Mouse (Mus musculus) ovary, adult 2 months (tissue): ENCODE data around the gene Msh5. TPM values are rescaled to one million over a fixed set of nuclear protein-coding genes. Genes with fewer than 3 reads are reported as not detected.

Source experiments
- polyA plus RNA-seq: library from polyadenylated mRNA; depleted of rRNA; stranded (reverse); fragments of >200 nt; gene quantifications from 2 replicates; pipeline ENCODE4 v1.2.3, GENCODE M21; 2012; rRNA removed

The Msh5 gene
- 2.8 and 3.2 TPM in 2 replicates for polyA plus RNA-seq

DNA sequence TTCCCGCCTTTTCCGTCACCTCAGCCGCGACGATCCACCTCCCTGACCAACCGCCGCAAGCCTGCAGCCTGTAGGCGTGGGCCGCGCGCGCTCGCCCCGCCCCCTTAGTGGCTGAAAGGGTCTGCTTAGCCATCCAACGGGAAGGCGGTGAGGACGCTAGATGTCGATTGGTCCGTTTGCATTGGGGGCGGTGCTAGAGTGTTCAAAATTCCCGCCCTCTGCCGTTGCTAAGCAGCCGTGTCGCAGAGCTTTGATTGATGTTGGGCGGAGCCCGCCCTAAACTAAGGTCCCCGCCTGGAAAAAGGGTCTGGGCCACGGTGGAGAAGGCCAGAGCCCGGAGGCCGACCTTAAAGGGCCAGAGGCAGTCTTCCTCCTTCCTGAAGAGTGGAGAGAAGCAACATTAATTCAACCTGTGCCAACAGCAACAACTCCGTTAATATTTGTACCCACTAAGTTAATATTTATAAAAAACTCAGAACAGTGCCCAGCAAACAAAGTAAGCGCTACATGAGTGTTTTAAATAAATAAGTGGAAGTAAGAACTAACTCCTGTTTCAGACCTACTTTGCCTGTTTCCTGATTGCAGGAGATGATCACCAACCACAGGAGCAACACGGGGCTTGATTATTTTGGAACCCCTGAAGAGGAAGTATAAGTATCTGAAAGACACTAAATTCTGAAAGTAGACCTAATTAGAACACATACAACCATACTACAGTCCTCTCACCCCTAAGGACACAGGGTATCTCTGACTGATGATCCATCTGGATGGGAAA lies at the start of gene Msh5:
Msh5 (minus strand) TSS at position 65 of the 775 bp plus-strand sequence.

GRCm38 (mm10) chr17:35088825-35089644 lies 42.5 kb upstream of the Msh5 start, which contains the start of gene Abhd16a:
Gene Abhd16a, plus strand, starts transcription at chr17:35089263.

GRCm38 (mm10) chr17:35085208-35085865 lies 38.8 kb upstream of the Msh5 start, which contains the start of gene Ly6g6f:
Gene Ly6g6f, minus strand, starts transcription at chr17:35085610.

DNA sequence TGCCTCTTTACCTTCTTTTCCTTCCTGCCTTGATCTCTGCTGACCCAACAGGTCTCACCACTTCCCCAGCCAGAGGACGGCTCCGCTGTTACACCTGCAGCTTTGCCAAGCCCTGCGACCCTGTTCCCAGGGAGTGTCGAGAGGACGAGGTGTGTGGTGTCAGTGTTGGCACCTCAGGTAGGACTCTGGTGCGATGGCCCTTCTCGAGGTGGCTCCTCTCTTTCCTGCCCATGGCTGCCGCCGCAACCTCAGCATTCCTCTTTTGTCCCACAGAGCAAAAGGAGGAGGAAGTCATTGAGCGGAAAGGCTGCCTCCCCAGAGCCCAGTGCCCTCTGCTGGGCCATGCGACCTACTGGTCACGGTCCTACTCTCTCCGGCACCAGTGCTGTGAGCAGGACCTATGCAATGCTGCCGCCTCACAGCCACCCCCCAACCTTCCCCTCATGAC lies 31.3 kb upstream of the Msh5 start, which contains the start of gene Ly6g6d:
Ly6g6d (minus strand) TSS at position 280 of the 448 bp plus-strand sequence.

DNA sequence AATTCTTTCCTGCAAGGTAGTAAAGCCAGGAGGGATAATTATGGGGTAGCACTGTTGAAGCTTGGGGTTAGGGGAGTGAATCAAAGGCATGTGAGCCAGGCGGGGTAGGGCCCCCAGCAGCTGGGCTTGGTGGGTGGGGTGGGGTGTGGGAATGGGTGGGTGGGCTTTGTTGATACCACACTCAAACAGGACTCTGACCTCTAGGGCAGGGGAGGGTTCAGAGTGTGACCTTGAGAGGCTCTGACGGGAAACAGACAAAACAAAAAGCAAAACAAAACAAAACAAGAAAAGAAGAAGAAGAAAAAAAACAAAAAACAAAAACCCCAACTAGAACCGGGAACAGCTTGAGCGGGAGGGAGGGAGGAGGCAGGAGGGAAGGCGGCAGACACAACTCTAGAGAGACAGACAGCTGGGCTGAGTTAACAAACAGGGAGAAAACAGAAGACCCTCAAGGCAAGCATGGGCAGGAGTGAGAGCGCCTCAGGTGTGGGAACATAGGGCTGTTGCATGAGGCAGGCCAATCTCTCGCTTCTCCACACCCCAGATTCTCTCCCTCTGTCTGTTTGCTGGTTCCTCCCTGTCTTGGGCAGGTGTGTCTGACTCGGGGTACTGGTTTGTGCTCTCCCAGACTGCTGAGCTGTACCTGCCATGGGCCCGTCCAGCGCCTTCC lies 30.1 kb upstream of the Msh5 start, which contains the start of gene Ly6g6e:
Ly6g6e (plus strand) TSS at position 396 of the 670 bp plus-strand sequence.

GRCm38 (mm10) chr17:35066084-35066483 lies 19.5 kb upstream of the Msh5 start, which contains the start of gene Mpig6b:
Gene Mpig6b, minus strand, starts transcription at chr17:35066184.

DNA sequence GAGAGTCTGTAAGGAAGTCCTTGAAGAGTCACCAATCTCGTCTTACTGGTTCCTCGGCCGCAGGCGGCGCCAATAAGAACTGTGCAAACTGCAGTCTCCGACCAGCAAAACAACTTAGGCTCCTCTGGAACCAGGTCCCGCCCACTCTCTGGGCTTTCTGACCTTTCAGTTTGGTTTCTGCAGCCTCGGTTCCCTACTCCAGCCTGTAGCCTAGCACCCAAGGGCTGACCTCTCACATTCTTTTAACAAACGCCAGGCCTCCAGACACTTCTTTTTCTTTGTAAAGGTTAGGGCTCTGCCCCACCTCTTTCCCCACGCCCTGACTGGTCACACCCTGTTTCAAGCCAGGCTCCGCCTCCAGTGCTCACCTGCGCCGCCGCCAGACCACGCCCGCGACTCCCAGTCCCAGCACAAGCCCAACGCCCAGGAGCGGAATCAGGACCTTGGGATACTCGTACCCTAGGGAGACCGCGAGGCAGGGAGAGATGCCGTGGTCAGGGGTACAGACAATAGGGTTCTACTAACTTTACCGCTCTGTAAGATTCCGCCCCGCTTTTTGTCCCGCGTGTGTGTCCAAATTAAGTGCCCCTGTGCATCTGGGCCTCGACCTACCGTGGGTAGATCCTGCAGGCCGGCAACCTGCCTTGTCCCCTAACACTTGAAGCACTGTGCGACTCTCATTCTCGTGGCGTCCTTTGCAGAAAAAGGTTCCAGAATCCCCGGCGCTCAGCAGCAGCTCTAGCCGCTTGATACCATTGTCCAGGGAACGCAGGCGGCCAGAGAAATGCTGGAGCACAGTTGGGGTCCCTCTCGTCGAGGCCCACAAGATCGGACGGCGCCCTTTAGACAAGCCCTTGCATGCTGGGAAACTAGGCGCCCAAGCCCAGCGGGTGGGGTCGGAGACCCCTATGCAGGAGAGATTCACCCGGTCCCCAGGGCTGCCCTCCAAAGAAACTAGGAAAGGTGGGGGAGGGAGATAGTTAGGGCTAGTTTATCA lies 18.7 kb upstream of the Msh5 start, which contains the start of gene Ly6g6c:
Ly6g6c (plus strand) TSS at position 438 of the 997 bp plus-strand sequence.

DNA sequence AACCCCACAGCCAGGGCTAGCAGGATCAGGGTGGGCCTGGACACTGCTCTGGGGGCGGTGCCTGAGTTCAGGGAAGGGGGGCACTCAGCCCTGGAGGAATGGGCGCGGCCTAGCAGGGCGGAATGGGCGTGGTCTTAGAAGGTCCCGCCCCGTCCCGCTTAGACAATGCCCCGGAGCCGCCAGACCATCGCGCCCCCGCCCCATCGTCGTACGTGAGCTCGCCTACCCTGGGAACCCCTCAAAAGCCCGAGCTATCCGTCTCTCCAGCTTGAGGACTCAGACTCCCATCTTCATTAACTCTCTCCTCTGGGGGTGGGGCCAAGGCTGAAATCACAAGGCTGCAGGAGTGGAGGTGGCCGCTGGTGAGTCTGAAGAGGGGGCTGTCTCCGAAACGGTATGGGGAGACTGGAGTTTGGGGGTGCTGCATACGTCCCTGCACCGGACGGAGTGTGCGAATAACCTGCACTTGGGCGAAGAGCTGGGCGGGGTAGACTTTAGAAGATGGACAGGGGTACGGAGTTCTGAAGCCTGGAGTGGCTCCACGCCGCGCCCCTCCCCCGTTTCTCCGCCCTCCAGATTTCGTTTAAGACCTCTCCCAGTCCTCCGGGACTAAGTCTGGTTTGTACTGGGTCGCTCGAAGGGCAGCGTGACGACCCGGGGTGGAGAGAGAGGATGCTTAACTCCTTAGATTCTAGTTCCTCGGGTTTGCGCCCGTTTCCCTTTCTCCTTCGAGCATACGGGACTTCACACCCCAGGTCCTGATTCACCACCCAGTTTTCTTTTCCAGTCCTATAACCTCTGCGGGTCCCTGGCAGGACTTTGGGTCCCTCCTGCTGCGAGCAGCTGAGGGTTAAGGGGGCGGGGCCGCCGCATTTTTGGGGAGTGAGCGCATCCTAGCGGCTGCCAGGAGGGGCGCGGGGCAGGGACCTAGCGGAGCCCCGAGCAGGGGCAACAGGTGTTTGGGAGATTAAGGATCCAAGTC lies 12.7 kb upstream of the Msh5 start, which contains the start of gene Ddah2:
Ddah2 (plus strand) TSS at position 125 of the 982 bp plus-strand sequence.

DNA sequence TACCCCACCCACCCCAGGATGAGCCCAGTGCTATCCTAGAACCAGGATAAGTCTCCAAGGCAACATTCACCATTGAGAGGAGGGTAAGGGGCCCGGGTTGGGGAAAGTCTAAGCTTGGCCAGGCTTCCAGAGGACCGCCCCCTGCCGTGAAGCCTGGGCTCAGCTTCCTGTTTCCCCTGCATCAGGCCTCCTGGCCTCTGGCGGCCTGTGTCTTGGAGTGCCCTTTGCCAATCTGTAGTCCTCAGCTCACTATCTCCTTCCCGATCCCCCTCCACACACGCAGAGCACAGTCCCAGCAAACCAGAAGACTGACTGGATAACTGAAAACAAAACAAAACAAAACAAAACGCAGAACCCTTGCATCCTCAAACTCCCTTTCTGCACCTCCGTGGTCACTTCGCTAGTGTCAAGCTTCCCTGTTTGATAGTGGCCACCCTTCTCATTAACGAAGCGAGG lies 3.0 kb upstream of the Msh5 start, which contains the start of gene Clic1:
Clic1 (plus strand) TSS at position 406 of the 456 bp plus-strand sequence.

DNA sequence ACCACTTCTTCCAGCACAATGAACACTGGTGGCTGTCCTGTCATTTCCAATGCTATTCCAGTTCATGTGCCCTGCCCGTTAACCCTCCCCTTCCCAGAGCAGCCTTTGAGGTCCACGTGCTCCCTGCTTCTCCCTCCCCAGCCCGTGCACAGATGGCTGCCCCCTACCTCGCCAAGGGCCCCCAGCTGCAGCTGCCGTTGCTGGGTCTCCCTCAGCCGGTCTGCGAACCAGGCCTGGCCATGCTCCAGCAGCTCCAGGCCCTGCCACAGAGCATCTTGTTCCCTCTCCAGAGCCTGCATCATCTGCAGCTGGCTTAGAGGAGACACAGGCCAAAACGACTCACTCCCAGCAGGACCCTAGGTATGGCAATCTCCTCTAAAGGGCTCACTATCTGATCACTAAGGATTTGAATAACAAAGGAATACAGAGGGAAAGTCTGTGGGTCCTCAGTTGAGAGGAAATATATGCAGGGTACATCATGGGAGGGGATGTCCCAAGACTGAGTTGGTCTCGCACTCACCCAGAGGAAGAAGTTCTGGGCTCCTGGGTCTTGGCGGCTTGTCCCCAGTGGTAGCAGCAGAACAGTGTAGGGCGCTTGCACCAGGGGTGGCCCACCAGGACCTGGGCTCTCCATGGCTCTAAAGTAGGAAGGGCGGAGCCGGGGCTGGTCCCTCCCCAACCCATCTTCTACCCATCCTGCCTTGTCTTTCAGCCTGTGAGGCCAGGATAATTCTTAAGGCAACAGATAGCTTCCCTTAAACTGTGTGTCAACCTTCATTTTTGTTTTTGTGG lies 19.1 kb downstream of the Msh5 start, which contains the start of gene Sapcd1:
Sapcd1 (minus strand) TSS at position 740 of the 792 bp plus-strand sequence.

GRCm38 (mm10) chr17:35016376-35016775 lies 30.2 kb downstream of the Msh5 start, which contains the start of gene Vwa7:
Gene Vwa7, plus strand, starts transcription at chr17:35016579.

GRCm38 (mm10) chr17:35000717-35001451 lies 45.7 kb downstream of the Msh5 start, which contains the start of gene Vars:
Gene Vars, plus strand, starts transcription at chr17:35000987.

GRCm38 (mm10) chr17:34981690-34982180 lies 64.8 kb downstream of the Msh5 start, which contains the start of gene Lsm2:
Gene Lsm2, plus strand, starts transcription at chr17:34981862.

